Mouse (Mus musculus) bone marrow macrophage, adult 2 months (primary cell): ENCODE results near the gene Prkaa2. TPM values are rescaled to one million over a fixed set of nuclear protein-coding genes. Genes with fewer than 3 reads are reported as not detected.

Experiments used
- H3K27ac ChIP-seq: 2 replicates; pipeline ENCODE4 v1.5.1; 2012; ENCODE audit warnings: low read depth, low read length; ENCODE audit not compliant: insufficient read depth
- H3K4me1 ChIP-seq: 2 replicates; pipeline ENCODE4 v1.6.1; 2012; ENCODE audit warnings: low read length; ENCODE audit not compliant: control insufficient read depth, insufficient read depth
- H3K4me3 ChIP-seq: 2 replicates; pipeline ENCODE4 v1.5.1; 2012; ENCODE audit warnings: mild to moderate bottlenecking, low read length, moderate library complexity; ENCODE audit not compliant: insufficient read depth
- CTCF ChIP-seq: IDR thresholded peaks from 2 replicates; pipeline ENCODE4 v1.5.1; 2012; ENCODE audit warnings: low read depth, mild to moderate bottlenecking, low read length, moderate library complexity
- POLR2A ChIP-seq: IDR thresholded peaks from 2 replicates; pipeline ENCODE4 v1.6.1; 2012; ENCODE audit warnings: mild to moderate bottlenecking, low read depth, low read length, borderline replicate concordance
- polyA plus RNA-seq: library from polyadenylated mRNA; stranded (reverse); fragments of >200 nt; gene quantifications from 2 replicates; pipeline ENCODE4 v1.2.4, GENCODE M21; 2012; ENCODE audit not compliant: missing spikeins, insufficient read depth, insufficient read length

Gene Prkaa2
- polyA plus RNA-seq, 1 experiment = 0.09 TPM

DNA sequence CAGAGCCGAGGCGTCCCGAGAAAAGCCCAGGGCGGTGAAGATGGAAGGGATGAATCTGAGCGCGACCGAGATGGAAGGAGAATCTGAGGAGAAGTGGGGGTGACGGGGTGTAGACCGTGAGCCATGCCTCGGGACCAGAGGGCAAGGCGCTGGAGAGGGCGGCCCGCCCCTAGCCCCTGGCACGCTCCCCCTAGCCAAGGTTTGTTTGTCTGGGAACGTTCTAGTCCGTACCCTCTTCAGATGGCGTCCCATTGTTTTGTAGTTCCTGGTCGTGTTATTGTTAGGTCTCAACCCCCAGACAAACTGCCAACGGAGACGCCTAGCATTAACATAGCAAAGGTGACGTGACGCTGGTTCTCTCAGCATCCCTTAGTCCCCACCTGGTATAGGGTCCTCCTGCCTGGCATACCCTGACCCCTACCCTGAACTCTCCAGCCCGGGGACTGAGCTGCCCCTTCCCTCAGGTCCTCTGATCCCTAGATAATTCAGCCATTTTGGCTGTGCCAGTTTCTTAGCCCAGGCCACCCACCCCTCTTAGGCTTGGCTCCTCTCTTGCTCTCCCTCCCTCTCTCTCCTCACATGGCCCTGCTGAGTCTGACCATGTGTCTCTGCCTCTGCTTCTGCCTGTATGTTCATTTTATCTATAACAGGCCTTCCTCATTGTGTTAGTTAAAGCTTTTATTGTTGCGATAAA, 447 bp upstream of the Prkaa2 start:
- Histone ChIP-seq H3K4me1 (peaks cover 8% of the 10 kb centered on the region), H3K4me3 (peak overlapping the region; percentile 73), H3K27ac (no peak overlapping the region)
- no peak for TF ChIP-seq POLR2A
- no peak for TF ChIP-seq CTCF

DNA sequence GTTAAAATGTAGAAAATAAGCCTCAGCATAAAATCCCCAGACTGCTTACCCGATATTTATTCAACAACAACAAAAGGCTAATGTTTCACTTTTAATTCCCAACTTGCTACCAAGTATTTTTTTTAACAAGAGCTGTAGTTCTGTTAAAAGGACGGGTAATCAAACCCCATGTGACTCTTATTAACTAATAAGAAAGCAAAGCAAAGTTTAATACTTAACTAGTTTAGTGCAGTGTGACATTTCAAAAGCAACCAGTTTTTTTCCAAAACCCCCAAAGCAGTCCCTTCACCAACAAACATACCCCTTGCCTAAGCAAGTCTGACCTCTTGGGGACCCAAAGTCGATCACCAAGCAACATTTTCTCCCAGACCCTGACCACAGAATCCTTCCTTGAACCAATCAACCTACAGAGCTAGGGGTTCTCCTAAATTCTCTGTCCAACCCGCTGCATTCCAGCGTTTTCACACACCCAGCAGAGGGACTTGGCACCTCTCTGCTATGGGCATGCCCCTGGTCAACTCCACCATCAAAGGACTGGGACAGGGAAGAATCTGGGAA, 970 bp downstream of the Prkaa2 start:
- Histone ChIP-seq H3K4me3 (peak overlapping the region; percentile 73), H3K4me1 (peaks cover 8% of the 10 kb centered on the region), H3K27ac (no peak overlapping the region)
- no peak for TF ChIP-seq CTCF
- no peak for TF ChIP-seq POLR2A

DNA sequence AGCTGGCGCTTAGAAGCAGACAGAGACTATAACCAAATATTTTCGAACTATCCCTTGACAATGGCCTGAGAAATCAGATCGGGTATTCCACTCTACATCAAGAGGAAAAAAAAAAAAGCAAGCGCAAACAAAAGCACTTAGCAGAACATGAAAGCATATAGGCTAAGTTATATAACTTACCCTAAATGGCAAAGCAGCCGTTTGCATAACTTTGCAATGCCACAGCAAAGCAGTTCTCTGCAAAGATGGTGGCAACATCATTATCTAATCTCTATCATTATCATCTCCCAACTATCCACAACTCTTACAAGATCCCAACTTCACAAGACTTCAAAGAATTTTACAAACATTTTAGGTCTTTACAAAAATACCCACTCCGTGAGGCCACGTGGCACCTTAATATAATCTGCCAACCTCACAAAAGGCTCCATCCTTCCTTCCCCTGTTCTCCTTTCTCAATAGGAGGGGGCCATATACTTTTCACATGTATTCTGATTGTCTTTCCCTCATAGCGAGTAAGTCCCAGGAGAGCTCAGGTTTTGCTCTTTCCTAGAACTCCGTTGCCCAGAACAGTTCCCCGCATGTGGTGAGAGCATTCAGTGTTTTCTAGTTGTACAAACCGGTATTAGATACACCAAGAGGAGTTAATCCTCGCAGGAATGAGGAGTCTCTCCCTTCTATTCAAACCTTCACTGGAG, 1.6 kb downstream of the Prkaa2 start:
- no peak overlapping the region for H3K27ac ChIP-seq
- peaks cover 8% of the 10 kb centered on the region for H3K4me1 ChIP-seq
- H3K4me3 ChIP-seq = no peak overlapping the region
- TF ChIP-seq CTCF (no peak), POLR2A (no peak)

DNA sequence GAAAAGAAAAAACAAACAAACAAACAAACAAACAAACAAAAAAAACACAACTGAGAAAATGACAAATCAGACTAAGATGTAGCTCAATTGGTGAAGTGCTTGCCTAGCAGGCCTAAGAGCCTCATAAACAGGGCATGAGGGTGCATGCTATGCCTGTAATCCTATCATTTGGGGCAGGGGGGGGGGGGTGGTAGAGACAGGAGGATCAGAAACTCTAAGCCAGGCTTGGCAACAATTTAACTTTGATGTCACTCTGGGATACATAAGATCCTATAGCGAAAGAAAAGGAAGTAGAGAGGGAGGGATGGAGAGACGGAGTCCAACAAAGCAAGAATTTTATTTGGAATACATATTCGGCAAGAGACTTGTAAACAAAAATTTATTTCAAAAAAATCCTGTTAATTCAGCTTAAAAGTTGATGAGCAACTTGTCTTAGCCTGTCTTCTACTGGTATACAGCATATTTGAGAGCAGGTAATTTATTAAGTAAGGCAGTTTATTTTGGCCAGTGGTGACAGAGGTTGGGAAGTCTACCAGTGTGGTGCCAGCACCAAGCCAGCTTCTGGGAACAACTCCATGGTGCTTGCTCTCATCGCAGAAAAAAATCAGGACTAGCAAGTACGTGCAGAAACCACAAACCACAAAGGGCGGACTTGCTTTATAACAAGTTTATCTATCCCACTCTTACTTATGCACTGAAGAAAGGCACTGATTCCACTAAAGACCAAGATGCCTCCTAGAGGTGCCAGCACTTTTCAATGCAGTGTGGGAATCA, 5.4 kb downstream of the Prkaa2 start:
- H3K27ac ChIP-seq = no peak overlapping the region
- TF ChIP-seq CTCF = no peak
- TF ChIP-seq POLR2A = no peak
- H3K4me1 ChIP-seq = peaks cover 5% of the 10 kb centered on the region
- H3K4me3 ChIP-seq = no peak overlapping the region

DNA sequence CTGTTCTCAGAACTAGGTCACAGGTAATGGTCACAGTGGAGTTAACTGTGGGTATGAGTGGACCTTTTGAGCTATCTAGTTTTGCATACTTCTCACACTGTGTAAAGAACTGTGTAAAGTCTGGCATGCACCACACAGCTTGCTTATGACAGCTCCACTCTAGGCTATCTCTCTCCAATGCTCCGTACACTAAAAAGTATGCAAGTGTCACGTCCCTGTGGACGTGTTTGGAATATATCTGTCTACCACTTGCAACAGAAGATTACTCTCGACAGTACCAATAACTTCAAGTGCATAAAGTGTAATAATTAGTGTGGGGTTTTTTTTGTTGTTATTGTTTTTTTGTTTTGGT, 8.4 kb downstream of the Prkaa2 start:
- H3K4me3 ChIP-seq = no peak overlapping the region
- TF ChIP-seq POLR2A (no peak), CTCF (no peak)
- H3K4me1 ChIP-seq = peaks cover 5% of the 10 kb centered on the region
- no peak overlapping the region for H3K27ac ChIP-seq

DNA sequence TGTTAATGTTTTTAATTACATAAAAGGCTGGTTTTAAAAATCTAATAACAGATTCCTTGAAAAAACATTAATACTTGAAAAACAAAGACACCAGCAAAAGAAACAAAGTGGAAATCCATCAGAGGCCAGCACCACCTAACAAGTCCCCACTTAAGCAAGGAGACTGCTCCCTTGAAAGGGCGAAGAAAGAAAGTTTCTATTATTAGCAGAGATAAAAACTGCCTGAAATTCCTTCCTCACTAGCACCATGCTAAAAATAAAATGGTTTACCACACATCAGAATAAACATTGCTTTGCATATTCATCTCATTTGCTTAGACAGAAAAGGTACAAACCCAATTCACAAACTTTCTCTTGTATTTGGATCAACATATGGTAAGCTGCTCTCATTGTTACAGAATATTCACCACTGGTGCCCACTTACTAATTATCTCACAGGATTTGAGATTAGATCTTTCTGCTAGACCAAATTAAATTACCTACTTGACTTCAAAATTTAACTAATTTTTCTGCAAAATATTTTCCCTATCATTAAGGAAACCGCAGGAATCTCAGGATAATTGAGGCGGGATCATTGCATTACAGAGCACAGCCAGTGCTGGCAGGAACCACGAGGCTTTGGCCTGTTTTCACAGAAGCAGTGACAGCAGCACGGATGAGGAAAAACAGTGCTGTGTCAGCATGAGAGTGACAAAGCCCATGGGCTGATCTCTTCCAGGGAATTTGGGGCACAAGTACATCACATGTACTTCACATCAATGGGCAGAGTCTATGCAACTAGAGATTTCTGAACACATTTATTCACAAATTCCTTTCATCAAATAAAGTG, 9.0 kb downstream of the Prkaa2 start:
- TF ChIP-seq CTCF (no peak), POLR2A (no peak)
- Histone ChIP-seq H3K4me3 (no peak overlapping the region), H3K27ac (no peak overlapping the region), H3K4me1 (peaks cover 5% of the 10 kb centered on the region)

DNA sequence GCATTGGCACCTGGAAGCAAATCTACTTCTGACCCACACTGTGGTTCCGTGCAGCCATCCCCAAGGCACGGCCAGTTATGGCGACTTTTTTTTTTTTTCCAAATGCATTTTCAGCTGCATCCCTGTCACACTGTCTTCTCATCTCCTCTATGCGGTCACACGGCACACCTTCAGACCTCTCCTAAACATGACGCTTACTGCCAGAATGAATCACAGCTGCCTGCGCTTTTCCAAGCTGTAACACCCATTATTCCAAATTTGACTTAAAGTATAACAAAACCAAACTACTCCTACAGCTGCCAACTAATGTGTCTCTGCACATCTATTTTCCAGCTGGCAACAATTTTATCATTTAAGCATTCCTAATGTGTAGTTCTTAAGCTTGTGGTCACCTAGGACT, 11.0 kb downstream of the Prkaa2 start:
- Histone ChIP-seq H3K4me1 (peaks cover 9% of the 10 kb centered on the region), H3K4me3 (no peak overlapping the region), H3K27ac (no peak overlapping the region)
- TF ChIP-seq CTCF = no peak
- TF ChIP-seq POLR2A = no peak

DNA sequence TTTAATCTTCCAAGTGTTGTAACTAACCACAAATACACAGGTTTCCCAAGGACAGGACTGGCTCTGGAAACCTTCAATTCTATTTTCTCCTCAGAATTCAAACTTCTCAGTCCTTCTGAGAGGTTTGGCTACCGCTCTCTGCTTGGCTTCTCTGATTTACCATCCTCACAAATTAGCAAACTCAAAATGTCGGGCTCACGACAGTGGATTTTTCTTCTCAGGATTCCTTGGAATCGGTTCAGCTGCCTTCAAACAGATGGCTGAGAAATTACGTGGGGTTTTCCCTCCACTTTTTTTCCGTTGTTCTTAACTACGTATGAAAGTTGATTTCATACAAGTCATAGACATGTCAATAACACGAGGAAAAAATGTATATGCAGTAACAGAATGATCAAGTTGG, 11.5 kb downstream of the Prkaa2 start:
- TF ChIP-seq CTCF = no peak
- H3K4me3 ChIP-seq = no peak overlapping the region
- H3K27ac ChIP-seq = no peak overlapping the region
- peaks cover 9% of the 10 kb centered on the region for H3K4me1 ChIP-seq

DNA sequence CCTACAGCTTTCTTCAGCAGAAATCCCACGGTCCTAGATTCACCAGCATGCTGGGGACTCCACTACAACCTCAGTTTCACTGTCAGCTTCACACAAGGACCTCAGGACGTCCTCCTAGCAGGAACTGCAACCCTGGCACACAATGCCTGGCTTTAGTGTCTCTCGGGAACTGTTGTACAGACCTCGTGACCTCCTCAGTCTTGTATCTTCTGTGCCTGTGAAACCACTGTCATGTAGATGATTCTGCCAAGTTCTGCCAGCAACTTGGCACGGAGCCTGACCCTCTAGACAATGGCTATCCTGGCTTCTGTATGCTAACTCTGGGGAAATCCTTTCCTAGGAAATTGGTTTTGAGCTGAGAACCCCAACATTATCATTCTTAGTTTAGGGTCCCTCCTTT, 14.4 kb downstream of the Prkaa2 start:
- Histone ChIP-seq H3K4me3 (no peak overlapping the region), H3K4me1 (peaks cover 4% of the 10 kb centered on the region; the same call in 1 of the 2 replicates), H3K27ac (no peak overlapping the region)
- TF ChIP-seq POLR2A (no peak), CTCF (no peak)
